Mouse (Mus musculus): Measurements from ENCODE around the gene Eps8. TPM values are rescaled to one million over a fixed set of nuclear protein-coding genes. Genes with fewer than 3 reads are reported as not detected.

Eps8 gene
- polyA plus RNA-seq, 1 experiment from 2014 or later = 2.5 TPM

- H3K4me2 ChIP-seq = peak overlapping the region; percentile 36
- H3K9ac ChIP-seq (ENCODE audit: low read depth, low read length) = no peak overlapping the region
- WGBS = 44% methylated on average over 13 of the region's 13 CpGs
- H3K9me3 ChIP-seq (ENCODE audit: control insufficient read depth, low read length) = no peaks in the 10 kb centered on the region
- H3K27ac ChIP-seq (ENCODE audit: low read depth, low read length) = peak overlapping the region; percentile 32; the same call in 1 of the 2 replicates
- H3K27me3 ChIP-seq (replicated peaks; ENCODE audit: control insufficient read depth, insufficient read depth, low read length) = no peaks in the 10 kb centered on the region
- ATAC-seq (replicated peaks; ENCODE audit: low FRiP score) (no peak), DNase-seq (ENCODE audit: low spot score) (no peak)
- 0 out of 2 replicates have a peak overlapping the region, but pooled peaks have one; percentile 0 for H3K4me3 ChIP-seq (ENCODE audit: low read depth, low read length)
- no peaks in the 10 kb centered on the region for H3K36me3 ChIP-seq (ENCODE audit: control insufficient read depth, insufficient read depth, low read length)
- H3K4me1 ChIP-seq (replicated peaks; ENCODE audit: control insufficient read depth, insufficient read depth, low read length) = peaks cover 22% of the 10 kb centered on the region
Measured at GRCm38 (mm10) chr6:137558840-137559239, 95.8 kb downstream of the Eps8 start.

- no peaks in the 10 kb centered on the region for H3K9me3 ChIP-seq (ENCODE audit: control insufficient read depth, low read length)
- DNase-seq (ENCODE audit: low spot score) (no peak), ATAC-seq (replicated peaks; ENCODE audit: low FRiP score) (peak; percentile 57)
- no peaks in the 10 kb centered on the region for H3K36me3 ChIP-seq (ENCODE audit: control insufficient read depth, insufficient read depth, low read length)
- H3K4me1 ChIP-seq (replicated peaks; ENCODE audit: control insufficient read depth, insufficient read depth, low read length) = peaks cover 22% of the 10 kb centered on the region
- H3K4me2 ChIP-seq = no peak overlapping the region
- H3K9ac ChIP-seq (ENCODE audit: low read depth, low read length) = no peak overlapping the region
- WGBS = 47% methylated on average over 2 of the region's 2 CpGs
- H3K4me3 ChIP-seq (ENCODE audit: low read depth, low read length) = no peak overlapping the region
- H3K27me3 ChIP-seq (replicated peaks; ENCODE audit: control insufficient read depth, insufficient read depth, low read length) = no peaks in the 10 kb centered on the region
- H3K27ac ChIP-seq (ENCODE audit: low read depth, low read length) = no peak overlapping the region
Measured at GRCm38 (mm10) chr6:137557671-137558070, 97.0 kb downstream of the Eps8 start.

GRCm38 (mm10) chr6:137557159-137557558 lies 97.5 kb downstream of the Eps8 start:
- WGBS = 67% methylated on average over 4 of the region's 4 CpGs
- Histone ChIP-seq H3K9me3 (ENCODE audit: control insufficient read depth, low read length) (no peaks in the 10 kb centered on the region), H3K27ac (ENCODE audit: low read depth, low read length) (peak overlapping the region; percentile 28; the same call in 1 of the 2 replicates), H3K27me3 (replicated peaks; ENCODE audit: control insufficient read depth, insufficient read depth, low read length) (no peaks in the 10 kb centered on the region), H3K4me2 (peak overlapping the region; percentile 24), H3K4me3 (ENCODE audit: low read depth, low read length) (no peak overlapping the region), H3K4me1 (replicated peaks; ENCODE audit: control insufficient read depth, insufficient read depth, low read length) (peaks cover 22% of the 10 kb centered on the region), H3K9ac (ENCODE audit: low read depth, low read length) (no peak overlapping the region), H3K36me3 (ENCODE audit: control insufficient read depth, insufficient read depth, low read length) (no peaks in the 10 kb centered on the region)
- DNase-seq (ENCODE audit: low spot score) = no peak
- peak; percentile 70 for ATAC-seq (replicated peaks; ENCODE audit: low FRiP score)

GRCm38 (mm10) chr6:137556636-137557035 lies 98.0 kb downstream of the Eps8 start:
- no peaks in the 10 kb centered on the region for H3K9me3 ChIP-seq (ENCODE audit: control insufficient read depth, low read length)
- H3K36me3 ChIP-seq (ENCODE audit: control insufficient read depth, insufficient read depth, low read length) = no peaks in the 10 kb centered on the region
- H3K4me1 ChIP-seq (replicated peaks; ENCODE audit: control insufficient read depth, insufficient read depth, low read length) = peaks cover 22% of the 10 kb centered on the region
- H3K4me3 ChIP-seq (ENCODE audit: low read depth, low read length) = no peak overlapping the region
- ATAC-seq (replicated peaks; ENCODE audit: low FRiP score) (peak; percentile 90), DNase-seq (ENCODE audit: low spot score) (no peak)
- H3K27ac ChIP-seq (ENCODE audit: low read depth, low read length) = peak overlapping the region; percentile 28; the same call in 1 of the 2 replicates
- H3K4me2 ChIP-seq = peak overlapping the region; percentile 24
- no peaks in the 10 kb centered on the region for H3K27me3 ChIP-seq (replicated peaks; ENCODE audit: control insufficient read depth, insufficient read depth, low read length)
- H3K9ac ChIP-seq (ENCODE audit: low read depth, low read length) = no peak overlapping the region
- 54% methylated on average over 5 of the region's 5 CpGs for WGBS

GRCm38 (mm10) chr6:137550181-137550580 lies 104.5 kb downstream of the Eps8 start:
- Histone ChIP-seq H3K27ac (ENCODE audit: low read depth, low read length) (no peak overlapping the region), H3K4me3 (ENCODE audit: low read depth, low read length) (no peak overlapping the region), H3K4me2 (no peak overlapping the region), H3K36me3 (ENCODE audit: control insufficient read depth, insufficient read depth, low read length) (no peaks in the 10 kb centered on the region), H3K9ac (ENCODE audit: low read depth, low read length) (no peak overlapping the region), H3K4me1 (replicated peaks; ENCODE audit: control insufficient read depth, insufficient read depth, low read length) (peaks cover 6% of the 10 kb centered on the region; the same call in 1 of the 2 replicates), H3K9me3 (ENCODE audit: control insufficient read depth, low read length) (peaks cover under 1% of the 10 kb centered on the region; the same call in 1 of the 2 replicates), H3K27me3 (replicated peaks; ENCODE audit: control insufficient read depth, insufficient read depth, low read length) (no peaks in the 10 kb centered on the region)
- DNase-seq (ENCODE audit: low spot score) = no peak
- ATAC-seq (replicated peaks; ENCODE audit: low FRiP score) = no peak
- WGBS = 74% methylated on average over 8 of the region's 8 CpGs

- Histone ChIP-seq H3K4me2 (no peak overlapping the region), H3K4me3 (ENCODE audit: low read depth, low read length) (no peak overlapping the region), H3K9ac (ENCODE audit: low read depth, low read length) (no peak overlapping the region), H3K9me3 (ENCODE audit: control insufficient read depth, low read length) (peaks cover 3% of the 10 kb centered on the region; the same call in 1 of the 2 replicates), H3K27ac (ENCODE audit: low read depth, low read length) (no peak overlapping the region), H3K27me3 (replicated peaks; ENCODE audit: control insufficient read depth, insufficient read depth, low read length) (no peaks in the 10 kb centered on the region), H3K4me1 (replicated peaks; ENCODE audit: control insufficient read depth, insufficient read depth, low read length) (peaks cover 6% of the 10 kb centered on the region; the same call in 1 of the 2 replicates), H3K36me3 (ENCODE audit: control insufficient read depth, insufficient read depth, low read length) (no peaks in the 10 kb centered on the region)
- 34% methylated on average over 5 of the region's 5 CpGs for WGBS
- DNase-seq (ENCODE audit: low spot score) = no peak
- peak; percentile 53 for ATAC-seq (replicated peaks; ENCODE audit: low FRiP score)
Measured at GRCm38 (mm10) chr6:137548613-137549012, 106.1 kb downstream of the Eps8 start.

- Histone ChIP-seq H3K4me1 (replicated peaks; ENCODE audit: control insufficient read depth, insufficient read depth, low read length) (peaks cover 6% of the 10 kb centered on the region; the same call in 1 of the 2 replicates), H3K27ac (ENCODE audit: low read depth, low read length) (no peak overlapping the region), H3K27me3 (replicated peaks; ENCODE audit: control insufficient read depth, insufficient read depth, low read length) (no peaks in the 10 kb centered on the region), H3K36me3 (ENCODE audit: control insufficient read depth, insufficient read depth, low read length) (no peaks in the 10 kb centered on the region), H3K9me3 (ENCODE audit: control insufficient read depth, low read length) (peaks cover 3% of the 10 kb centered on the region; the same call in 1 of the 2 replicates), H3K4me3 (ENCODE audit: low read depth, low read length) (no peak overlapping the region), H3K4me2 (no peak overlapping the region), H3K9ac (ENCODE audit: low read depth, low read length) (no peak overlapping the region)
- no peak for DNase-seq (ENCODE audit: low spot score)
- 70% methylated on average over 2 of the region's 2 CpGs for WGBS
- no peak for ATAC-seq (replicated peaks; ENCODE audit: low FRiP score)
Measured at GRCm38 (mm10) chr6:137547555-137547954, 107.1 kb downstream of the Eps8 start.

- no peak overlapping the region for H3K9ac ChIP-seq (ENCODE audit: low read depth, low read length)
- DNase-seq (ENCODE audit: low spot score) (no peak), ATAC-seq (replicated peaks; ENCODE audit: low FRiP score) (no peak)
- peaks cover 18% of the 10 kb centered on the region for H3K4me1 ChIP-seq (replicated peaks; ENCODE audit: control insufficient read depth, insufficient read depth, low read length)
- H3K27me3 ChIP-seq (replicated peaks; ENCODE audit: control insufficient read depth, insufficient read depth, low read length) = no peaks in the 10 kb centered on the region
- no peaks in the 10 kb centered on the region for H3K36me3 ChIP-seq (ENCODE audit: control insufficient read depth, insufficient read depth, low read length)
- H3K4me3 ChIP-seq (ENCODE audit: low read depth, low read length) = no peak overlapping the region
- H3K27ac ChIP-seq (ENCODE audit: low read depth, low read length) = no peak overlapping the region
- no peak overlapping the region for H3K4me2 ChIP-seq
- peaks cover 3% of the 10 kb centered on the region; the same call in 1 of the 2 replicates for H3K9me3 ChIP-seq (ENCODE audit: control insufficient read depth, low read length)
- 92% methylated on average over 6 of the region's 6 CpGs for WGBS
Measured at GRCm38 (mm10) chr6:137546101-137546500, 108.6 kb downstream of the Eps8 start.

- Histone ChIP-seq H3K27ac (ENCODE audit: low read depth, low read length) (no peak overlapping the region), H3K4me2 (no peak overlapping the region), H3K4me3 (ENCODE audit: low read depth, low read length) (no peak overlapping the region), H3K4me1 (replicated peaks; ENCODE audit: control insufficient read depth, insufficient read depth, low read length) (peaks cover 18% of the 10 kb centered on the region), H3K36me3 (ENCODE audit: control insufficient read depth, insufficient read depth, low read length) (no peaks in the 10 kb centered on the region), H3K27me3 (replicated peaks; ENCODE audit: control insufficient read depth, insufficient read depth, low read length) (no peaks in the 10 kb centered on the region), H3K9me3 (ENCODE audit: control insufficient read depth, low read length) (peaks cover 3% of the 10 kb centered on the region; the same call in 1 of the 2 replicates), H3K9ac (ENCODE audit: low read depth, low read length) (no peak overlapping the region)
- no peak for DNase-seq (ENCODE audit: low spot score)
- WGBS = 70% methylated on average over 3 of the region's 3 CpGs
- no peak for ATAC-seq (replicated peaks; ENCODE audit: low FRiP score)
Measured at GRCm38 (mm10) chr6:137545341-137545740, 109.3 kb downstream of the Eps8 start.

Measured in liver, embryonic 11.5 days (tissue).